25 mouse cellular contexts compared by ENCODE assay signal in genomic region chr17:84716252-84716872, GRCm38 (mm10). TPM values are rescaled to one million over a fixed set of nuclear protein-coding genes. Genes with fewer than 3 reads are reported as not detected.
DNase-seq lines count a peak whose midpoint lies in the region; ATAC-seq lines count a peak whose summit lies in the region.
"Had no signal": no experiment of that assay in that cellular context is flagged by ENCODE, and none has a peak within 500 bp of the region (broad histone marks: within the 10 kb centered on the region; RNA-seq: fewer than 3 reads in every experiment).

No protein-coding gene starts in this region.

- H3K9me3 ChIP-seq in embryonic facial prominence, embryonic 11.5 days (replicated peaks; ENCODE audit: control insufficient read depth, low read length), result no peaks in the 10 kb centered on the region
- no peaks in the 10 kb centered on the region for H3K9me3 ChIP-seq in embryonic facial prominence, embryonic 10.5 days
- no peaks in the 10 kb centered on the region for H3K9me3 ChIP-seq in midbrain, embryonic 11.5 days (ENCODE audit: control insufficient read depth, low read length)
- no peaks in the 10 kb centered on the region for H3K9me3 ChIP-seq in midbrain, embryonic 13.5 days
- no peaks in the 10 kb centered on the region for H3K9me3 ChIP-seq in forebrain, embryonic 16.5 days (ENCODE audit: control insufficient read depth, low read length)
- H3K9me3 ChIP-seq: embryonic facial prominence, embryonic 15.5 days; heart, embryonic 15.5 days; hindbrain, embryonic 13.5 days had no signal

- H3K4me2 ChIP-seq in embryonic facial prominence, embryonic 11.5 days (ENCODE audit: low read depth, low read length), result no peak overlapping the region
- H3K4me2 ChIP-seq in midbrain, embryonic 11.5 days, result no peak overlapping the region
- H3K4me2 ChIP-seq in midbrain, embryonic 13.5 days (replicated peaks), result no peak overlapping the region
- H3K4me2 ChIP-seq in forebrain, embryonic 16.5 days (ENCODE audit: low read length), result peak overlapping the region; percentile 9; the same call in 1 of the 2 replicates
- H3K4me2 ChIP-seq: embryonic facial prominence, embryonic 15.5 days; heart, embryonic 11.5 days; heart, embryonic 15.5 days; hindbrain, embryonic 13.5 days had no signal

- H3K9ac ChIP-seq in embryonic facial prominence, embryonic 11.5 days (replicated peaks; ENCODE audit: low read length), result no peak overlapping the region
- H3K9ac ChIP-seq in midbrain, embryonic 11.5 days (ENCODE audit: low read length), result no peak overlapping the region
- no peak overlapping the region for H3K9ac ChIP-seq in midbrain, embryonic 13.5 days (replicated peaks)
- H3K9ac ChIP-seq in forebrain, embryonic 16.5 days (replicated peaks; ENCODE audit: low read depth, low read length), result no peak overlapping the region
- H3K9ac ChIP-seq: embryonic facial prominence, embryonic 15.5 days; heart, embryonic 15.5 days; hindbrain, embryonic 13.5 days had no signal

- H3K36me3 ChIP-seq in embryonic facial prominence, embryonic 11.5 days (replicated peaks; ENCODE audit: control insufficient read depth, insufficient read depth, low read depth, low read length), result no peaks in the 10 kb centered on the region
- peaks cover 56% of the 10 kb centered on the region for H3K36me3 ChIP-seq in embryonic facial prominence, embryonic 10.5 days (replicated peaks)
- H3K36me3 ChIP-seq in midbrain, embryonic 11.5 days (ENCODE audit: control insufficient read depth, insufficient read depth, low read length), result 0 out of 2 replicates have a peak, but pooled peaks cover 3% of the 10 kb centered on the region
- peaks cover 13% of the 10 kb centered on the region; the same call in 1 of the 2 replicates for H3K36me3 ChIP-seq in midbrain, embryonic 13.5 days
- H3K36me3 ChIP-seq in forebrain, embryonic 16.5 days (ENCODE audit: control insufficient read depth, insufficient read depth), result peaks cover 4% of the 10 kb centered on the region

- no peaks in the 10 kb centered on the region for H3K4me1 ChIP-seq in embryonic facial prominence, embryonic 11.5 days (ENCODE audit: control insufficient read depth, insufficient read depth, low read length)
- H3K4me1 ChIP-seq in embryonic facial prominence, embryonic 10.5 days, result peaks cover 33% of the 10 kb centered on the region
- H3K4me1 ChIP-seq in midbrain, embryonic 11.5 days (ENCODE audit: control insufficient read depth, insufficient read depth, low read length), result peaks cover 2% of the 10 kb centered on the region; the same call in 1 of the 2 replicates
- peaks cover 30% of the 10 kb centered on the region for H3K4me1 ChIP-seq in midbrain, embryonic 13.5 days (replicated peaks)
- peaks cover 14% of the 10 kb centered on the region for H3K4me1 ChIP-seq in forebrain, embryonic 16.5 days (replicated peaks; ENCODE audit: control insufficient read depth, insufficient read depth, low read length)

- 64% methylated on average over 16 of the region's 16 CpGs for WGBS in embryonic facial prominence, embryonic 11.5 days
- 76% methylated on average over 16 of the region's 16 CpGs for WGBS in embryonic facial prominence, embryonic 10.5 days
- WGBS in midbrain, embryonic 11.5 days, result 85% methylated on average over 16 of the region's 16 CpGs
- 58% methylated on average over 16 of the region's 16 CpGs for WGBS in midbrain, embryonic 13.5 days
- WGBS in forebrain, embryonic 16.5 days, result 29% methylated on average over 16 of the region's 16 CpGs

- H3K27ac ChIP-seq in embryonic facial prominence, embryonic 11.5 days (replicated peaks; ENCODE audit: low read depth, low read length), result no peak overlapping the region
- no peak overlapping the region for H3K27ac ChIP-seq in embryonic facial prominence, embryonic 10.5 days (replicated peaks)
- no peak overlapping the region for H3K27ac ChIP-seq in midbrain, embryonic 11.5 days (ENCODE audit: low read depth, low read length)
- H3K27ac ChIP-seq in midbrain, embryonic 13.5 days, result no peak overlapping the region
- peak overlapping the region; percentile 15; the same call in 1 of the 2 replicates for H3K27ac ChIP-seq in forebrain, embryonic 16.5 days (ENCODE audit: low read length)
- H3K27ac ChIP-seq: embryonic facial prominence, embryonic 15.5 days; heart, embryonic 15.5 days; hindbrain, postnatal 0 days had no signal

- peak; percentile 45 for DNase-seq in embryonic facial prominence, embryonic 11.5 days (ENCODE audit: low spot score)
- DNase-seq in embryonic facial prominence, embryonic 10.5 days (ENCODE audit: low spot score), result no peak
- peak; percentile 80 for DNase-seq in midbrain, embryonic 11.5 days (ENCODE audit: low spot score, missing footprints)
- DNase-seq in cerebellum, postnatal 14 days, result no peak
- DNase-seq in ovary, postnatal 36 days (ENCODE audit: low spot score), result no peak
- DNase-seq: adrenal gland, postnatal 10 days; B cell, adult 2 months; cerebellum, adult 11-12 months; cerebellum, adult 9-10 months; cerebellum, postnatal 36 days; gastrocnemius, adult 2 months; gastrocnemius, postnatal 25 days; heart, adult 18-20 months; heart, postnatal 14 days; kidney, adult 11 months had no signal

- no peak for ATAC-seq in embryonic facial prominence, embryonic 11.5 days (replicated peaks; ENCODE audit: insufficient number of reproducible peaks, low FRiP score, low TSS enrichment, low read depth)
- ATAC-seq in midbrain, embryonic 11.5 days (ENCODE audit: low FRiP score), result no peak
- ATAC-seq in midbrain, embryonic 13.5 days, result no peak
- peak; percentile 63 for ATAC-seq in forebrain, embryonic 16.5 days
- ATAC-seq: CD4-positive, CD25-positive, alpha-beta regulatory T cell, adult 4 months; hindbrain, postnatal 0 days had no signal

- H3K27me3 ChIP-seq in embryonic facial prominence, embryonic 11.5 days (ENCODE audit: control insufficient read depth, insufficient read depth, low read length), result no peaks in the 10 kb centered on the region
- H3K27me3 ChIP-seq in embryonic facial prominence, embryonic 10.5 days (replicated peaks; ENCODE audit: low read depth, poor library complexity, severe bottlenecking), result no peaks in the 10 kb centered on the region
- H3K27me3 ChIP-seq in midbrain, embryonic 11.5 days (ENCODE audit: control insufficient read depth, insufficient read depth, low read length), result no peaks in the 10 kb centered on the region
- 0 out of 2 replicates have a peak, but pooled peaks cover 2% of the 10 kb centered on the region for H3K27me3 ChIP-seq in midbrain, embryonic 13.5 days
- H3K27me3 ChIP-seq in forebrain, embryonic 16.5 days (replicated peaks; ENCODE audit: control insufficient read depth, insufficient read depth, low read length), result no peaks in the 10 kb centered on the region
- H3K27me3 ChIP-seq: embryonic facial prominence, embryonic 15.5 days; heart, embryonic 15.5 days had no signal

- no peak overlapping the region for H3K4me3 ChIP-seq in embryonic facial prominence, embryonic 11.5 days (ENCODE audit: low read depth, low read length)
- H3K4me3 ChIP-seq in embryonic facial prominence, embryonic 10.5 days, result no peak overlapping the region
- no peak overlapping the region for H3K4me3 ChIP-seq in midbrain, embryonic 11.5 days (ENCODE audit: low read depth, low read length)
- H3K4me3 ChIP-seq in midbrain, embryonic 13.5 days (replicated peaks), result no peak overlapping the region
- no peak overlapping the region for H3K4me3 ChIP-seq in forebrain, embryonic 16.5 days (replicated peaks; ENCODE audit: low read length)
- H3K4me3 ChIP-seq: embryonic facial prominence, embryonic 15.5 days; erythroblast, embryonic 14.5 days; gastrocnemius, adult 2 months; heart, embryonic 15.5 days; hindbrain, embryonic 13.5 days had no signal

RNA-seq across cellular contexts. Expression of gene Abcg5, which starts 33.6 kb away (rescaled TPM):
- polyA plus RNA-seq in embryonic facial prominence, embryonic 11.5 days (2014; fragmentation: Nextera tagmentation; extraction: Ambion mirVana), result 2.5 and 2.6 TPM in 2 replicates
- polyA plus RNA-seq in embryonic facial prominence, embryonic 10.5 days (2016; fragmentation: Nextera tagmentation; extraction: Ambion mirVana), result 1.3 and 1.6 TPM in 2 replicates
- polyA plus RNA-seq in midbrain, embryonic 11.5 days (2014; fragmentation: Nextera tagmentation; extraction: Ambion mirVana), result 1.9 and 2.4 TPM in 2 replicates
- polyA plus RNA-seq in midbrain, embryonic 13.5 days (2015; fragmentation: Nextera tagmentation; extraction: Ambion mirVana), result 1.1 and 3.0 TPM in 2 replicates
- 0.87 and 1.0 TPM in 2 replicates for polyA plus RNA-seq in forebrain, embryonic 16.5 days (2015; fragmentation: Nextera tagmentation; extraction: Ambion mirVana)
- polyA plus RNA-seq: CD4-positive, CD25-positive, alpha-beta regulatory T cell, adult 4 months; erythroblast, embryonic 14.5 days; heart, embryonic 15.5 days had no signal

RNA-seq across cellular contexts. Expression of gene Abcg8, which starts 40.3 kb away (rescaled TPM):
- polyA plus RNA-seq in embryonic facial prominence, embryonic 11.5 days (2014; fragmentation: Nextera tagmentation; extraction: Ambion mirVana), result 0.06 and 0.27 TPM in 2 replicates
- polyA plus RNA-seq in embryonic facial prominence, embryonic 10.5 days (2016; fragmentation: Nextera tagmentation; extraction: Ambion mirVana), result 0.10 and 0.15 TPM in 2 replicates
- 0.21 TPM in 1 of 2 replicates, not detected in the other for polyA plus RNA-seq in midbrain, embryonic 11.5 days (2014; fragmentation: Nextera tagmentation; extraction: Ambion mirVana)
- polyA plus RNA-seq in midbrain, embryonic 13.5 days (2015; fragmentation: Nextera tagmentation; extraction: Ambion mirVana), result 0.11 TPM in 1 of 2 replicates, not detected in the other
- polyA plus RNA-seq in forebrain, embryonic 16.5 days (2015; fragmentation: Nextera tagmentation; extraction: Ambion mirVana), result not detected in 2 replicates
- polyA plus RNA-seq: CD4-positive, CD25-positive, alpha-beta regulatory T cell, adult 4 months; erythroblast, embryonic 14.5 days; heart, embryonic 11.5 days; heart, embryonic 15.5 days; hindbrain, postnatal 0 days; intestine, embryonic 14.5 days had no signal

Comparison
In these comparisons a context has a peak if more than half of its experiments do, and no peak if none do; other contexts are left out.
1. DNase-seq: peak in embryonic facial prominence, embryonic 11.5 days (single experiment) and midbrain, embryonic 11.5 days (single experiment); none in embryonic facial prominence, embryonic 10.5 days (single experiment), cerebellum, postnatal 14 days (0 of 2) and ovary, postnatal 36 days (single experiment).